In genomic region chr1:95572619-95573540, GRCm38 (mm10) we compare ENCODE assay signal across 28 mouse cellular contexts.
DNase-seq lines count a peak whose midpoint lies in the region; ATAC-seq and TF ChIP-seq lines count a peak whose summit lies in the region.
"Had no signal": no experiment of that assay in that cellular context is flagged by ENCODE, and none has a peak within 500 bp of the region (broad histone marks: within the 10 kb centered on the region; RNA-seq: fewer than 3 reads in every experiment).

No protein-coding gene starts in this region.

- H3K27ac ChIP-seq in intestine, postnatal 0 days (ENCODE audit: low read depth, low read length): no peak overlapping the region
- H3K27ac ChIP-seq: embryonic facial prominence, embryonic 13.5 days; hindbrain, embryonic 12.5 days; kidney, postnatal 0 days; limb, embryonic 10.5 days; limb, embryonic 15.5 days; liver, embryonic 14.5 days; midbrain, embryonic 10.5 days; midbrain, embryonic 15.5 days; neural tube, embryonic 12.5 days had no signal

- H3K27me3 ChIP-seq in intestine, postnatal 0 days (replicated peaks; ENCODE audit: control insufficient read depth, insufficient read depth, low read length): no peaks in the 10 kb centered on the region
- H3K27me3 ChIP-seq: CH12.LX; embryonic facial prominence, embryonic 13.5 days; hindbrain, embryonic 12.5 days; limb, embryonic 15.5 days; midbrain, embryonic 15.5 days; neural tube, embryonic 12.5 days had no signal

- DNase-seq in CD4-positive, CD25-positive, alpha-beta regulatory T cell, adult 2 months (ENCODE audit: low read depth, low spot score): peak; percentile 16
- peak; percentile 20 for DNase-seq in naive thymus-derived CD4-positive, alpha-beta T cell, adult 2 months (ENCODE audit: low read depth)
- DNase-seq in lung, postnatal 10 days: no peak
- no peak for DNase-seq in urinary bladder, postnatal 4 days (ENCODE audit: low spot score in 2 of 2)
- no peak for DNase-seq in cerebellum, postnatal 10 days
- DNase-seq: adrenal gland, adult 8-10 months; cerebellum, adult 8-10 months; cerebellum, postnatal 36 days; embryo, embryonic 11 days; kidney, adult 18-20 months; kidney, postnatal 4 days; lung, embryonic 14.5 days; right cerebral cortex, postnatal 4 days; thymus, postnatal 14 days had no signal

- TF ChIP-seq CTCF in intestine, postnatal 0 days (IDR thresholded peaks at IDR 0.05; ENCODE audit: low read depth): no peak

- H3K9me3 ChIP-seq in intestine, postnatal 0 days (ENCODE audit: control insufficient read depth): no peaks in the 10 kb centered on the region
- H3K9me3 ChIP-seq: embryonic facial prominence, embryonic 13.5 days; hindbrain, embryonic 12.5 days; limb, embryonic 10.5 days; limb, embryonic 15.5 days; midbrain, embryonic 10.5 days; midbrain, embryonic 15.5 days; neural tube, embryonic 12.5 days had no signal

- no peak overlapping the region for H3K4me3 ChIP-seq in intestine, postnatal 0 days (ENCODE audit: low read depth, low read length)
- H3K4me3 ChIP-seq: embryonic facial prominence, embryonic 13.5 days; hindbrain, embryonic 12.5 days; limb, embryonic 10.5 days; limb, embryonic 15.5 days; midbrain, embryonic 10.5 days; midbrain, embryonic 15.5 days; neural tube, embryonic 12.5 days had no signal

- H3K9ac ChIP-seq in intestine, postnatal 0 days (ENCODE audit: low read depth, low read length): no peak overlapping the region
- H3K9ac ChIP-seq: embryonic facial prominence, embryonic 13.5 days; hindbrain, embryonic 12.5 days; limb, embryonic 15.5 days; liver, embryonic 14.5 days; lung, embryonic 14.5 days; midbrain, embryonic 15.5 days; neural tube, embryonic 12.5 days had no signal

- WGBS in intestine, postnatal 0 days: 86% methylated on average over 9 of the region's 9 CpGs

- no peaks in the 10 kb centered on the region for H3K36me3 ChIP-seq in intestine, postnatal 0 days (ENCODE audit: control insufficient read depth, insufficient read depth)
- H3K36me3 ChIP-seq: embryonic facial prominence, embryonic 13.5 days; hindbrain, embryonic 12.5 days; limb, embryonic 10.5 days; limb, embryonic 15.5 days; midbrain, embryonic 10.5 days; midbrain, embryonic 15.5 days; neural tube, embryonic 12.5 days had no signal

- no peak overlapping the region for H3K4me2 ChIP-seq in intestine, postnatal 0 days (replicated peaks; ENCODE audit: low read depth)
- H3K4me2 ChIP-seq: embryonic facial prominence, embryonic 13.5 days; hindbrain, embryonic 12.5 days; limb, embryonic 15.5 days; lung, embryonic 14.5 days; midbrain, embryonic 15.5 days; neural tube, embryonic 12.5 days had no signal

- ATAC-seq in granulocyte monocyte progenitor cell, adult 5-6 weeks (replicated peaks; ENCODE audit: poor library complexity, severe bottlenecking): peak; percentile 92
- ATAC-seq in megakaryocyte, adult 5-6 weeks (ENCODE audit: poor library complexity, severe bottlenecking): peak; percentile 91
- no peak for ATAC-seq in intestine, postnatal 0 days
- ATAC-seq: forebrain, embryonic 16.5 days; midbrain, embryonic 15.5 days had no signal

- no peaks in the 10 kb centered on the region for H3K4me1 ChIP-seq in intestine, postnatal 0 days (replicated peaks; ENCODE audit: control insufficient read depth, insufficient read depth, low read length)
- H3K4me1 ChIP-seq: embryonic facial prominence, embryonic 13.5 days; hindbrain, embryonic 12.5 days; limb, embryonic 10.5 days; limb, embryonic 15.5 days; midbrain, embryonic 10.5 days; midbrain, embryonic 15.5 days; neural tube, embryonic 12.5 days had no signal

Comparison
In these comparisons a context has a peak if more than half of its experiments do, and no peak if none do; other contexts are left out.
1. DNase-seq: peak in CD4-positive, CD25-positive, alpha-beta regulatory T cell, adult 2 months (single experiment) and naive thymus-derived CD4-positive, alpha-beta T cell, adult 2 months (single experiment); none in lung, postnatal 10 days (single experiment), urinary bladder, postnatal 4 days (0 of 2) and cerebellum, postnatal 10 days (0 of 2).